Mouse (Mus musculus) T-helper 1 cell (primary cell): ENCODE measurements around the gene Cpt1c.

Source experiments
- in situ Hi-C: fragments of 300-600 bp; cut with MboI, MseI; formaldehyde crosslinking; loops from one replicate; pipeline ENCODE4 v1.15.1; 2025; ENCODE audit warnings: high pct_unique_total_duplicates

The Cpt1c gene

GRCm38 (mm10) chr7:44962831-44963230, 11.8 kb downstream of the Cpt1c start:
- in situ Hi-C loops: loop anchor here (5.0 kb wide), 1 partner anchor 46 kb away; no protein-coding TSS in a partner anchor

GRCm38 (mm10) chr7:44962337-44962736, 12.3 kb downstream of the Cpt1c start:
- in situ Hi-C loops: loop anchor here (5.0 kb wide), 1 partner anchor 45 kb away; no protein-coding TSS in a partner anchor

GRCm38 (mm10) chr7:44960512-44960910, 14.1 kb downstream of the Cpt1c start:
- in situ Hi-C loops: loop anchor here (5.0 kb wide), 1 partner anchor 43 kb away; no protein-coding TSS in a partner anchor

GRCm38 (mm10) chr7:44959874-44960511, 14.7 kb downstream of the Cpt1c start:
- in situ Hi-C loops: loop anchor here (5.0 kb wide), 2 partner anchors 43 to 78 kb away; no protein-coding TSS in a partner anchor

- in situ Hi-C loops: loop anchor here (5.0 kb wide), 1 partner anchor 77 kb away; no protein-coding TSS in a partner anchor
Measured at GRCm38 (mm10) chr7:44959281-44959680, 15.4 kb downstream of the Cpt1c start.

- in situ Hi-C loops: loop anchor here (5.0 kb wide), 1 partner anchor 76 kb away; no protein-coding TSS in a partner anchor
Measured at GRCm38 (mm10) chr7:44958208-44958607, 16.4 kb downstream of the Cpt1c start.

GRCm38 (mm10) chr7:44957183-44957835, 17.3 kb downstream of the Cpt1c start:
- in situ Hi-C loops: loop anchor here (5.0 kb wide), 1 partner anchor 75 kb away; no protein-coding TSS in a partner anchor

- in situ Hi-C loops: loop anchor here (5.0 kb wide), 1 partner anchor 74 kb away; no protein-coding TSS in a partner anchor
Measured at GRCm38 (mm10) chr7:44956266-44956665, 18.4 kb downstream of the Cpt1c start.

GRCm38 (mm10) chr7:44955628-44956027, 19.0 kb downstream of the Cpt1c start:
- in situ Hi-C loops: loop anchor here (5.0 kb wide), 1 partner anchor 73 kb away; no protein-coding TSS in a partner anchor

- in situ Hi-C loops: loop anchor here (5.0 kb wide), 1 partner anchor 232 kb away; no protein-coding TSS in a partner anchor
Measured at GRCm38 (mm10) chr7:44954091-44954885, 20.4 kb downstream of the Cpt1c start.

- in situ Hi-C loops: loop anchor here (5.0 kb wide), 1 partner anchor 231 kb away; no protein-coding TSS in a partner anchor
Measured at GRCm38 (mm10) chr7:44953561-44953960, 21.1 kb downstream of the Cpt1c start.

- in situ Hi-C loops: loop anchor here (5.0 kb wide), 1 partner anchor 230 kb away; no protein-coding TSS in a partner anchor
Measured at GRCm38 (mm10) chr7:44952611-44953306, 21.9 kb downstream of the Cpt1c start.

- in situ Hi-C loops: loop anchor here (5.0 kb wide), 1 partner anchor 230 kb away; no protein-coding TSS in a partner anchor
Measured at GRCm38 (mm10) chr7:44951960-44952359, 22.7 kb downstream of the Cpt1c start.

- in situ Hi-C loops: loop anchor here (5.0 kb wide), 1 partner anchor 228 kb away; no protein-coding TSS in a partner anchor
Measured at GRCm38 (mm10) chr7:44949922-44950321, 24.7 kb downstream of the Cpt1c start.

- in situ Hi-C loops: no loop called here
Measured at GRCm38 (mm10) chr7:44942904-44943303, 31.7 kb downstream of the Cpt1c start, which contains the start of gene Tsks. Tsks (plus strand) TSS chr7:44943204.

GRCm38 (mm10) chr7:44938680-44939079, 36.0 kb downstream of the Cpt1c start:
- in situ Hi-C loops: no loop called here

- in situ Hi-C loops: no loop called here
Measured at GRCm38 (mm10) chr7:44929204-44930151, 45.2 kb downstream of the Cpt1c start, which contains the start of gene Ap2a1. Ap2a1 (minus strand) TSS chr7:44929496.

- in situ Hi-C loops: no loop called here
Measured at GRCm38 (mm10) chr7:44928570-44928969, 46.1 kb downstream of the Cpt1c start.

- in situ Hi-C loops: no loop called here
Measured at GRCm38 (mm10) chr7:44925468-44925867, 49.2 kb downstream of the Cpt1c start.
